Mouse (Mus musculus): ENCODE measurements around the gene Ptpre.

- TF ChIP-seq CTCF (IDR thresholded peaks at IDR 0.05; ENCODE audit: low read depth) (no peak), EP300 (IDR thresholded peaks at IDR 0.05; ENCODE audit: low read depth) (no peak)
Measured at GRCm38 (mm10) chr7:135716445-135716877, 179.2 kb downstream of the Ptpre start.

Measured in heart, postnatal 0 days (tissue).